Mouse (Mus musculus) testis, postnatal 10 days (tissue): ENCODE measurements around the gene Prkag1.

ENCODE experiments used
- DNase-seq: peaks from one replicate; pipeline ENCODE4 v3.0.0; 2021; ENCODE audit warnings: low spot score

Prkag1 gene

DNA sequence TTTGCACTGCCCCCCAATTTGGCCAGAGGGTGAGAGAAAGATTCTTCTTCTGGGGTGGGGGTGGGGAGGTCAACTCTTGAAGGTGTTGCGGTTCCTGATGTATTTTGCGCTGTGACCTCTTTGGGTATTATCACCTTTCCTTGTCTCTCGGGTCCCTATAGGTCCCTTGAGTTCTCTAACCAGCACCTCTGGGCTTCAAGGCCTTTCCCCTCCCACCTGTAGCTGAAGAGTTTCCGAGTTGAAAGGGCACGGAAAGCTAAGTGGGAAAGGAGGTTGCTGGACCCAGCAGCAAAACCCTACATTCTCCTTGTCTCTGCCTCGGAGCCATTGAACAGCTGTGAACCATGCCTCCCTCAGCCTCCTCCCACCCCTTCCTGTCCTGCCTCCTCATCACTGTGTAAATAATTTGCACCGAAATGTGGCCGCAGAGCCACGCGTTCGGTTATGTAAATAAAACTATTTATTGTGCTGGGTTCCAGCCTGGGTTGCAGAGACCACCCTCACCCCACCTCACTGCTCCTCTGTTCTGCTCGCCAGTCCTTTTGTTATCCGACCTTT is 38.1 kb downstream of the Prkag1 start:
- DNase-seq = no peak

- peak; percentile 43 for DNase-seq
Measured at GRCm38 (mm10) chr15:98792233-98793020, 38.9 kb downstream of the Prkag1 start.

DNA sequence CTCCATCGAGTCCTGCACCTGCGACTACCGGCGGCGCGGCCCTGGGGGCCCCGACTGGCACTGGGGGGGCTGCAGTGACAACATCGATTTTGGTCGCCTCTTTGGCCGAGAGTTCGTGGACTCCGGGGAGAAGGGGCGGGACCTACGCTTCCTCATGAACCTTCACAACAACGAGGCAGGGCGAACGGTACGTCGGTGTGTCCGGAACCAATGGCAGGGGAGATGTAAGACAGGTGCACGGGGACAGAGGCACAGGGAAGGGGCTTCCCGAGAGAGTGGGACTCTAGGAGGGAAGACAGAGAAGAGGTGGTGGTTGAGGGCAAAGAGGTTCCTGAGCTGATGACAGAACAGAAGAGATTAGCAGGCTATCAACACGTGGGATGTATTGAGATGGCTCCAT is 39.5 kb downstream of the Prkag1 start:
- DNase-seq = peak; percentile 42

DNA sequence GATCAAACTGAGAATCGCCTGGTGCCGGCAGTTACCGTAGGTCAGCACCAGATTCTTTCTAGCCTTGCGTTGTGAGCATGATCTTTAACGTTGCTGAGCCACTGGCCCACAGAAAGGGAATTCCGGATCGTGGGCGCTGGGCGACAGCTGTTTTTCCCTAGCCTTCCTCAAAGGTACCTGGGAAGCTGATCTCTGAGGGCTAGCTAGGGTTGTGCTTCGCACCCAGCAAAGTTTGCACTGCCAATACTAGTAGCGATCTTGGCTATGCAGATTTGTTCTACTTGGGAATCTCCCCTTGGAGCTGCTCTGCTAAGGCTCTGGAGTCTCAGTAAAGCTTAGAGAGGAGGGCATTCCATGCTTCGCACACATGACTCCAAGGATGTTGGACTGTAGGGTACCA is 40.1 kb downstream of the Prkag1 start:
- DNase-seq = no peak

- DNase-seq = no peak
Measured at GRCm38 (mm10) chr15:98790761-98791160, 40.6 kb downstream of the Prkag1 start.

GRCm38 (mm10) chr15:98789661-98790535 is 41.4 kb downstream of the Prkag1 start, which contains the start of gene Wnt1:
TSS of gene Wnt1 (plus strand) at chr15:98789857.
- DNase-seq = peak; percentile 85

DNA sequence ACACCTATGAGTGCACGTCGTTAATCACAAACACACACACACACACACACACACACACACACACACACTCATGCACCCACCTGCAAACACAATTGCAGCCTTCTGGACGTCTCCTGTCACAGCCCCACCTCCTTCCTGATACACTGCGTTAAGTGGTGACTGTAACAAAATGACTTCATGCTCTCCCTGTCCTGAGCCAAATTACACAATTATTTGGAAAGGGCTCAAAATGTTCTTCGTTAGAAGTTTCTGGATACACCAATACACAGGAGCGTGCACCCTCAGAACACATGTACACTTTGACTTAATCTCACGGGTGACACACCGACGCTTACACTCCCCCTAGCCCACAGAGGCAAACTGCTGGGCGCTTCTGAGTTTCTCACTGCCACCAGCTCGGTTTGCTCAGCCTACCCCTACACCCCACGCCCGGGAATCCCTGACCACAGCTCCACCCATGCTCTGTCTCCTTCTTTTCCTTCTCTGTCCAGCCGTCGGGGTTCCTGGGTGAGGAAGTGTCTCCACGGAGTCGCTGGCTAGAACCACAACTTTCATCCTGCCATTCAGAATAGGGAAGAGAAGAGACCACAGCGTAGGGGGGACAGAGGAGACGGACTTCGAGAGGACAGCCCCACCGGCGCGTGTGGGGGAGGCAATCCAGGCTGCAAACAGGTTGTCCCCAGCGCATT is 42.2 kb downstream of the Prkag1 start:
- DNase-seq = no peak

- DNase-seq = peak; percentile 58
Measured at GRCm38 (mm10) chr15:98787930-98788329, 43.4 kb downstream of the Prkag1 start.

GRCm38 (mm10) chr15:98785744-98786143 is 45.6 kb downstream of the Prkag1 start:
- DNase-seq = peak; percentile 60

DNA sequence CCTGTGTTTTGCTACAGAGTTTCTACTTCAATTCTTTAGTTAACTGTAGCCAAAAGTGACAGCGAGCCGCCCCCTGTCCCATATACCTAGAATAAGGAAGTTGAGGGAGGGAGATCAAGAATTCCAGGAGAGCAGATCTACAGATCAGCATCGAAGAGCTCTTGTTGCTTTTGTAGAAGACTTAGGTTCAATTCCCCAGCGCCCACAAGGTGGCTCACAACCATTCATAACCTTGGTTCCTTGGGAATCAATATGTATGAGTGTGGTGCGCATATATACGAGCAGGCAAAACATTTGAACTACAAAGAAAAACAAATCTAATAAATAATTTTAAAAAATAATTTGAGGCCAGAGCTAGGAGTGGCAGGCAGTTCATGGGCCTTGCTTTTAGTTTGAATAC is 50.2 kb downstream of the Prkag1 start:
- DNase-seq = no peak

GRCm38 (mm10) chr15:98780573-98780972 is 50.7 kb downstream of the Prkag1 start:
- DNase-seq = peak; percentile 79

DNA sequence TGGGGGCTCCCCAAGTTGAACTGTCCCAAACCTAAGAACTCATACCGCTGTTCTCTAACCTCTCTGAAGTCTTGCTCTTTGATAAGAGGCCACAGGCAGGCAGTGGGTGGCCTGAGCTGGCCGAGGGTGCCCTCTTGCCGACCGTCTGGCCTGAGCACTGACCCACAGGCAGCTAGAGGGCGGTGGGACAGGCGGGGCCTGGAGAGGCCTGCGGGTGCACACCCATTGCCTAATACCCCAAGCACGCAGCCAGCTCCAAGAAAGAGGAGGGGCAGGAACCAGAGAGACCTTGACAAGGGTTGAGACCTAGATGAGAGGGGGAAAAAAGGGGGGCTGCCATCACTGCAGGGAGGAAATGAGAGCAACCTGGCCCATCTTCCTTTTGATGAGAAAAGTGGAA is 51.2 kb downstream of the Prkag1 start:
- DNase-seq = no peak

DNA sequence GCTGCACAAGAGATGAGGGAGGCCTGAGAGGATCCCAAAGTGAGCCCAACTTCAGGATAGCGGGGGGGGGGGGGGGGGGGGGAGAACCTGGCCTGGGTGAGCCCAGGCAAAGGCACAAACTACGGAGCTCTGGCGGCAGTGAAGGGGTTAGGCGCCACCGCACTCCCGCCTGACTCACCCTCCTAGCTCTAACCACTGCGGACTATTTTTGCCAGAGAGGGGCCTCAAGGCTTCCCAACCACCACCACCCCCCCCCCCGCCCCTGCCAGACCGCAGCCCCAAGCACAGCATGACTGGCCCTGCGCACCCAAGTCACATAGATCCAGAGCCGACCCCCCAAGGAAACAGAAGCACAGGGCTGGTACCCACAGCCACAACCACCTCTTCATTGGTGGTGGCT is 52.5 kb downstream of the Prkag1 start:
- no peak for DNase-seq

DNA sequence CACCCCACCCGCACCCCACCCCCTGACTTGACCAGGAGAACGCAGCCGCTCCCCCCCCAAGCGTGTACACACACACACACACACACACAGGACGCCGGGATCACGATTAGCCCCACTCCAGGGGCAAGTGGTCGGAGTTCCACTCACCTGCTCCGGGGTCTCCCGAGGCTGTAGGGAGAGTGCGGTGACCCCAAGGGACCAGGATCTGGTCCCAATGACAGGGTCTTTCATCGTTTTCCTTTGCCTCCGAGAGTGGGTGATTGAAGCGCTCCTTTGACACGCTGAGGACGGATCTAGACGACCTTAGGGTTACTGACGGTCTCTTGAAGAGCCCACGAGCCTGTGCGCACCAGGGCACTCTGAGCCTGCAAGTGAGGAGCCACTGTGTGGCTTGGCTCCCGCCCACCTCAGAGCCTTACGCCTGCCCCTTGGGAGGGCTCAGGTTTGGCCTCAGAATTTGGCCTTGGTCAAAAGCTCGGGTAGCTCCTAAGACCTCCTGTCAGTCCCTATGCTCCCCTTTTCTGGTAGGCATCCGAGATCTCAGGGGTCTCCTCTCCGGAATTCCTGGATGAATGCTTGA is 53.0 kb downstream of the Prkag1 start:
- DNase-seq = no peak

DNA sequence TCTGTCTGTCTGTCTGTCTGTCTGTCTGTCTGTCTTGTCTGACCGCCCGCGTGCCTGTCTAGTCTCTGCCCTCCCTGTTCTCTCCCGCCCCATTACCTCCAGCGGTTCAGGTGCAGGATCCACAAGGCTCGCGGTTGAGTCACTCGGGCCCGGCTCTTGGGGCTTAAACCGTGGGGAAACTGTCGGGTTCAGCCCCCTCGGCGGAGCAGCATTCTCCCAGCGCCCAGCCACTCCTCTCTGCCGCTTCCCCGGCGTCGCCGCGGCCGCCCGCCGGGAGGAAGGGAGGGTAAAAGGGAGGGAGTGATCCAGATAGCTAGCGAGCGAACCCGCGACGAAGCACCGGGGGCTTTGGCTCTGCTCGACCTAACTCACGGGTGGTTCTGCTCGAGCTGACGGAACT is 53.6 kb downstream of the Prkag1 start, which contains the start of gene Wnt10b:
TSS of gene Wnt10b (minus strand) at position 389 of the 400 bp plus-strand sequence.
- DNase-seq = peak; percentile 54

- DNase-seq = peak; percentile 40
Measured at GRCm38 (mm10) chr15:98777005-98777616, 54.2 kb downstream of the Prkag1 start.

GRCm38 (mm10) chr15:98776280-98777004 is 54.9 kb downstream of the Prkag1 start:
- peak; percentile 54 for DNase-seq

DNA sequence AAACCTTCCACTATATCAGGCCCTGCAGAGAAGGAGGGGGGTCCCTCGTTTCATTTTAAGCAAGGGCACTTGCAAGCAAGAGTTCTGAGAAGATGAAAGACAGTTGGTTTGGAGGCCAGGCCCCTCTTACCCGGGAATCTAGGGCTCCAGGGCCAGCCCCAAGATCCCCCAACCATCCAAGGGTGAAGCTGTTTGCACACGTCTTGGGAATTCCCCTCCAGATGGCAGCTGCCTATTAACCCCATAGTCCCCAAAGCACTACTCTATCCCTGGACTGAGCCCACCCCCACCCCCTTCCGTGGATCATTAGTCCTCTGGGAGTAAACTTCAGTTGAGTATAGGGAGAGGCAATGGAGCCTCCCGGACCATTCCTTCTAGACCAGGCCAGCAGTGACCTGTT is 55.8 kb downstream of the Prkag1 start:
- no peak for DNase-seq

DNA sequence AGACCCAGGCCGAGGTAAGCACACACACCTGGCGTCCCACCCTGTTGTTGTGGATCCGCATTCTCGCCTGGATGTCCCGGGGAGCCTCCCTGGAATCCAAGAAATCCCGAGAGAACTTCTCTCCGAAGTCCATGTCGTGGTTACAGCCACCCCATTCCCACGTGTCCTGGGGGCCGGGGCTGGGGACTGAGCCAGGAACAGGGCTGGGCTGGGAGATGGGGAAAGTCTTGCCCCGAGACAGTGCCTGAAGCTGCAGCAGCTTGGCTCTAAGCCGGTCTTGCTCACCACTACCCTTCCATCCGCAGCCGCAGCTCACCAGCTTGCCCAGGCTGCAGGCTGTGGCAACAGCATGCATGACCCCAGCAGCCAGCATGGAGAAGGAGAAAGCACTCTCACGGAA is 57.2 kb downstream of the Prkag1 start:
- no peak for DNase-seq

GRCm38 (mm10) chr15:98772511-98773211 is 58.7 kb downstream of the Prkag1 start:
- peak; percentile 52 for DNase-seq
